Mouse (Mus musculus): ENCODE data around the gene Stk40. TPM values are rescaled to one million over a fixed set of nuclear protein-coding genes. Genes with fewer than 3 reads are reported as not detected.

The Stk40 gene
- polyA plus RNA-seq, 1 experiment: 53.8 TPM

DNA sequence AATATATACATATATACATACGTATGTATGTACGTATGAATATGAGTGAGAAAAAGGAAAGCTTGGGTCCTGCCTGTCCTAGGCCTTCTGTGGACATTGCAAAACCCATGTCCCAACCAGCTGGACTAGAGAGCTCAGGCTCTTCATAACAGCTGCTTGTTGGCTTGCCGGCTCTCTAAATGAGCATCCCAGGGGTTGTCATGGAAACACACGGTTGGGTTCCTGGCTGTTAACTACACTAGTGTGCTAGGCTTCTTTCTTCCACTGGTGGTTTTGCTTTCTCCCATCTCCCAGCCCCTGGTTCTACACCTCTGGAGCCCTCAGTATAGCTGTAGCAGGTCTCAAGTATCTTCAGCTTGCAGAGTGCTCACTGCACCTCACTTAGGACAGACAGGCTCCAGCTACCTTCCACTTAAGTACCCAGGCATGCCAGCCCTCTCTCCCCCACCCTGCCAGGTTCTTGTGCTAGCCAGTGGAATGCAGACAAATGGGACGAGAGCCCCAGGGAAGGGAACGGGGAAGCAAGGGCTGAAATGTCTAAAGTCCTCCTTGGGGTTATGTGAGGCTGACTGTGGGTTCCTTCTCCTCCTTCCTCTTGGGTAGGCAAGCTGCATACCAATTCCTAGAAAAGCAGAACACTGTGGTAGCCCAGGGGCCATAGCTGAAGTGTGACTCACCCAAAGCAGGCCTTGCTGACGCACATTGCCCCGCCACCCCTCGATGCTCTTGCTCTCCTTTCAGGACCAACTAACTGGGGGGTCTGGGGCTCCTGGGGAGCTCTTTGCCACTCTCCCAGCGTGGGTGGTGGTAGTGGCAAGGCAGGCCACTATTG, 27.7 kb downstream of the Stk40 start:
- peaks cover 28% of the 10 kb centered on the region for H3K4me1 ChIP-seq (ENCODE audit: control insufficient read depth, insufficient read depth, insufficient read length, low read length)
- no peak overlapping the region for H3K4me3 ChIP-seq (ENCODE audit: insufficient read depth, low read depth, low read length)
- peak overlapping the region; percentile 62 for H3K27ac ChIP-seq (replicated peaks; ENCODE audit: low read depth, low read length)

- H3K4me3 ChIP-seq (ENCODE audit: insufficient read depth, low read depth, low read length): no peak overlapping the region
- peak overlapping the region; percentile 62; the same call in 1 of the 2 replicates for H3K27ac ChIP-seq (replicated peaks; ENCODE audit: low read depth, low read length)
- peaks cover 28% of the 10 kb centered on the region for H3K4me1 ChIP-seq (ENCODE audit: control insufficient read depth, insufficient read depth, insufficient read length, low read length)
Measured at GRCm38 (mm10) chr4:126132636-126133264, 29.0 kb downstream of the Stk40 start.

DNA sequence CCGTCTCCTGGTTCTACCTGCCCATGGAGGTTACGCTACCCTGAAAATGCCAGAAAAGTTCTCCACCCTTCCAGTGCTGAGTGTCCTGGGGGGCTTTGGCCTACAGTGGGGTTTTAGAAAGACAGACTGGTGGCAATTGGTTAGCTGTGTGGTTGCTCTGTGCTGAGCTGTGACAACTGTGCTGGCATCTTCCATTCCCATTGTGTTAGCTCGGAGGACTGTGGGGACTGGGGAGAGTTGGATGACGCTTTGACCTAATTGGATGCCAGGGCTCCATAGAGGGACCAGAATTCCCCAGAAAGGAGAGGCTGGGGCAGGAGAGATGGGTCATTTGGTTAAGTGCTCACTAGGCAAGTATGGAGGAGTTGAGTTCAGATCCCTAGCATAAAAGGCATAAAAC, 30.5 kb downstream of the Stk40 start:
- H3K4me3 ChIP-seq (ENCODE audit: insufficient read depth, low read depth, low read length): no peak overlapping the region
- peak overlapping the region; percentile 19; the same call in 1 of the 2 replicates for H3K27ac ChIP-seq (replicated peaks; ENCODE audit: low read depth, low read length)
- peaks cover 28% of the 10 kb centered on the region for H3K4me1 ChIP-seq (ENCODE audit: control insufficient read depth, insufficient read depth, insufficient read length, low read length)

DNA sequence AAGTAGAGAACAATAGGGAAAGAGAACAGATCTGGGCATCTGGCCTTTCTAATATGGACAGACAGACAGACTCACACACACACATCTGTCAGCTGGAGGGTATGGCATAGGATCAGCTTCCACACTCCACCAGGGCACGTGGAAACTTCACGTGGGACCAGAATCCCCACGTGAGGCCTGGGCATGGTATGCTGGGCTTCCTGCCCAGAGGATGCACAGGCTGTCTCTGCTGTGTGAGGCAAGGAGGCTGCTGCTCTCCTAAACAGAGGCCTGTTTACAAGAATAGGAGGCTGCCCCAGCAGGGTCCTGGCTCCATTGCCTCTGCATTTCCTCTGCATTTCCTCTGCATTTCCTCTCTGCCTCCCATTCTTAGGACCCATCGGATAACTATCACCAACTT, 30.9 kb downstream of the Stk40 start:
- peak overlapping the region; percentile 19; the same call in 1 of the 2 replicates for H3K27ac ChIP-seq (replicated peaks; ENCODE audit: low read depth, low read length)
- H3K4me1 ChIP-seq (ENCODE audit: control insufficient read depth, insufficient read depth, insufficient read length, low read length): peaks cover 28% of the 10 kb centered on the region

GRCm38 (mm10) chr4:126137773-126138172, 34.0 kb downstream of the Stk40 start:
- H3K4me1 ChIP-seq (ENCODE audit: control insufficient read depth, insufficient read depth, insufficient read length, low read length): peaks cover 14% of the 10 kb centered on the region; the same call in 1 of the 2 replicates
- no peak overlapping the region for H3K27ac ChIP-seq (replicated peaks; ENCODE audit: low read depth, low read length)
- no peak overlapping the region for H3K4me3 ChIP-seq (ENCODE audit: insufficient read depth, low read depth, low read length)

More for the DNA sequence above, 30.9 kb downstream of the Stk40 start:
- no peak overlapping the region for H3K4me3 ChIP-seq (ENCODE audit: insufficient read depth, low read depth, low read length)

DNA sequence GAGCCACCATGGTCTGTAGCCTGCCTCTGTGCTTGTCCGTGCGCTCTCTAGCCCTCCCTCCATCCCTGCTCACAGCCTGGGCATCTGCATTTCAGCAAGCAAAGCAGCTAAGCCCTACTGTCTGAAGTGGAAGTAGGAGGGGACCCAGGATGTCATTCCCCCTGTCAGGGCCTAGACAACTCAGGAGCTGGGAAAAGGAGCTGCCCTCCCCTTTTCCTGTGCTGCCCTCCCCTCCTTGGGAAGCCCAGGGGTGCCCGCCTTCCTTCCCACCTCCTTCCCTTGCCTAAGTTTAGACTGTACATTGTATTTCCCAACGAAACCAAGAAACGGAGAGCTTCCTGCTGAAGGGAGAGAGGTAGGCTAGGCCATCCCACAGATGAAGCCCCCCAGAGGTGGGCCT, 37.3 kb downstream of the Stk40 start:
- no peak overlapping the region for H3K4me3 ChIP-seq (ENCODE audit: insufficient read depth, low read depth, low read length)
- H3K27ac ChIP-seq (replicated peaks; ENCODE audit: low read depth, low read length): no peak overlapping the region
- H3K4me1 ChIP-seq (ENCODE audit: control insufficient read depth, insufficient read depth, insufficient read length, low read length): no peaks in the 10 kb centered on the region

GRCm38 (mm10) chr4:126145396-126145795, 41.6 kb downstream of the Stk40 start:
- no peak overlapping the region for H3K4me3 ChIP-seq (ENCODE audit: insufficient read depth, low read depth, low read length)

DNA sequence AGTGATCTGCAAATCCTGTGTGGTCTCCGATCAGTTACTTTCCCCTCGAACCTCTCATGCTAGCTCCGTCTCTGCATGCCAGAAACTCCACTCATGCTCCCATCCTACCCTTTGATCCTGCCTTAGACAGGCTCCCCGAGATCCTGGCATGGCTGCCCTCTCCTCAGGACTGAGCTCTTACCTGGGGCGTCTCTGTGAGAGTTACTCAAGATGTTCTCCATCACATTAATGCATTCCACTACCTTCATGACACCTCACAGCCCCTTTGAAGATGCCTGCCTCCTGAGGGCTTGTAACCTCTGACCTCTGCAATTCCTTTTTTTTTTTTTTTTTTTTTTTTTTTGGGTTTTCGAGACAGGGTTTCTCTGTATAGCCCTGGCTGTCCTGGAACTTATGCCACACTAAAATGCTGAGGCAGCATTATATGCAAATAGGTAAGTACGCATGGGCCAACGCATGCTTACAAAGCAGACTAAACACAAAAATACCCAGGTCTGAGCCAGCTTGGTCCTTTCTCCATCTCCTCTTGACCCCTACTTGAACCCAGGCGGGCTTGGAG, 43.3 kb downstream of the Stk40 start:
- Histone ChIP-seq H3K4me3 (ENCODE audit: insufficient read depth, low read depth, low read length) (no peak overlapping the region), H3K4me1 (ENCODE audit: control insufficient read depth, insufficient read depth, insufficient read length, low read length) (peaks cover 13% of the 10 kb centered on the region), H3K27ac (replicated peaks; ENCODE audit: low read depth, low read length) (no peak overlapping the region)

More at GRCm38 (mm10) chr4:126145396-126145795, 41.6 kb downstream of the Stk40 start:
- H3K4me1 ChIP-seq (ENCODE audit: control insufficient read depth, insufficient read depth, insufficient read length, low read length): peaks cover 13% of the 10 kb centered on the region
- no peak overlapping the region for H3K27ac ChIP-seq (replicated peaks; ENCODE audit: low read depth, low read length)

DNA sequence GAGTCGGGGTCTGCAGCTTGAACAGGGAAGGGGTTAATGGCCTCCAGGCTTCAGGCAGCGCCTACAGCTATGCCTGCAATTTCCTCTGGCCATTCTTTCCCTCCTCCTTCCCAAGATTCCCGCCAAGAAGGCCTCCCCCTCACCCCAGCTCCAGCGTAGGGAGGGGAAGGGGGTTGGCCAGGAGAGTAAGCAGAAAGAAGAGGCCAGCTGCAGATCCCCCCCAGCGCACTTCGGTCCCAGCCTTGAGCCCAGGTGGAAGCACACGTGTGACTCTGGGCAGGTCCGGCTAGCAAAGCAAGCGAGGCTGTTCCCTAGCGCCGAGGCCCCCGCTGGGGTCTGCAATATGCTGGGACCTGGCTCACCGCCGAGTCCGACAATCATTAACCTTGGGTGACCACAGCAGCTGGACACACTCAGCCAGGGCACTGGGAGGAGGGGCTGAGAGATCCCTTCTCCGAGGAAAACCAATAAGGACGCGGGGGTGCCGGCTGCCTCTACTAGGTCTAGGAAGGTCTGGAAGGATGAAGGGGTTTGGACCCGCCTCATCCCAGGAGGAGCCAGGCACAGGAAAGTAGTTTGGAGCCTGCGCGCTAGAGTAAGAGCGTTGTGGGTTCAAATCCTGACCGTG, 43.9 kb downstream of the Stk40 start, which contains the start of gene Eva1b:
TSS of gene Eva1b (plus strand) at position 212 of the 628 bp plus-strand sequence.
- Histone ChIP-seq H3K4me3 (ENCODE audit: insufficient read depth, low read depth, low read length) (peak within 1 kb of the TSS; percentile 76), H3K27ac (replicated peaks; ENCODE audit: low read depth, low read length) (peak within 1 kb of the TSS; percentile 83), H3K4me1 (ENCODE audit: control insufficient read depth, insufficient read depth, insufficient read length, low read length) (peaks cover 13% of the 10 kb centered on the region)

DNA sequence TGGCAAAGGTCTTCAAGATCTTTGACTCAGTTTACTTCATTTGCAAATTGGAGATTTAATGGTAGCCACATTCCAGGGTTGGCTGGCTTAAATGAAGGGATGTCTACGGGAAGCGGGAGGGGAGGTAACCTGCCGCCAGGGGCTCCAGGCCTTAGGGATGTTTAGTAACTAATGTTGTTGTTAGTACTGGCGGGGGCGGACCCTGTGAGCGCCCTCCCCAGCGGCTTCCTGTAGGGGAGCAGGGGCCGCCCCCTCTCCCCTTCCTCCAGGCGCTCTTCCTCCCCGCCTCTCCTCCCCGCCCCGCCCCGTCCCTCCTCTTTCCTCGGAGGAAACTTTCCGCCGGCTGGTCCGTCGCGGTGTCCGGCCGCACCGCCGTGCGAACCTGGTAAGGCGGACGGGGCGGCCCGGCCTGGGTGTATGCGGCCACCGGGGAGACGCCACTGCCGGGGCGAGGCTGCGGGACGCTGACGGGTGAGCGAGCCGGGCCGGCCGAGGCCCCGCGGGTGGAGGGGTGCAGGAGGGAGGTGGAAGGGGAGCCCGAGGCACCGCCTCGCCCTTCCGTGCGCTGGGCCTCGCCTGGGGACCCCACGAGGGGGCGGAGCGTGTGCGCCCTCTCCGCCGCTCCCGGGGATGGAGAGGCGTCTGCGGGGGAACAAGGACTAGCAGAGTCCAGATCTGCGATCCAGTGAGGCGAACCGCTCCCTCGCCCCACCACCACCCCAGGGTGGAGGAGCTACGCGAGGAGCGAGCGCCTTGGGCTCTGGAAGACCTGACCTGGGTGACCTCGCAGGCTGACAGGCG, 44.6 kb downstream of the Stk40 start:
- Histone ChIP-seq H3K27ac (replicated peaks; ENCODE audit: low read depth, low read length) (peak overlapping the region; percentile 83), H3K4me1 (ENCODE audit: control insufficient read depth, insufficient read depth, insufficient read length, low read length) (peaks cover 13% of the 10 kb centered on the region), H3K4me3 (ENCODE audit: insufficient read depth, low read depth, low read length) (peak overlapping the region; percentile 76)

DNA sequence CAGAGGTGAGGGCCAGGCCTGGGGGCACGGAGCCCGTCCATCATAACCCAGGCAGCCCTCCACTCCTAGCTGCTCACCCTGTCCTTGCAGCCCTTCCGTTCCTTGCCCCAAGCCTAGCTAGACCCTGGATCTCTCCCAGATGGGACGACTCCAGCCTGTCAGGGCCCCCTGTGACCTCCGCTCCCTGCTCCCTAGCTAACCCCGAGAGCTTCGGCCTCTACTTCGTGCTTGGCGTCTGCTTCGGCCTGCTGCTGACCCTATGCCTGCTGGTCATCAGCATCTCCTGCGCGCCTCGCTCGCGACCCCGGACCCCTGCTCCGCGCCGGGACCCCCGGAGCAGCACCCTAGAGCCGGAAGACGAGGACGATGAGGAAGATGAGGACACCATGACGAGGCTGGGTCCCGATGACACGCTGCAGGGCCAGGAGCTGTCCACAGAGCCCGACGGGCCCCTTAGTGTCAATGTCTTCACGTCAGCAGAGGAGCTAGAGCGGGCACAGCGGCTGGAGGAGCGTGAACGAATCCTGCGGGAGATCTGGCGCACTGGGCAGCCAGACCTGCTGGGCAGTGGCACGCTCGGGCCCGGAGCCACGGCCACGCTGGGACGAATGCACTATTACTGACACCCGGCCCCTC, 45.4 kb downstream of the Stk40 start:
- H3K4me1 ChIP-seq (ENCODE audit: control insufficient read depth, insufficient read depth, insufficient read length, low read length): peaks cover 13% of the 10 kb centered on the region
- H3K27ac ChIP-seq (replicated peaks; ENCODE audit: low read depth, low read length): peak overlapping the region; percentile 83
- H3K4me3 ChIP-seq (ENCODE audit: insufficient read depth, low read depth, low read length): peak overlapping the region; percentile 76

DNA sequence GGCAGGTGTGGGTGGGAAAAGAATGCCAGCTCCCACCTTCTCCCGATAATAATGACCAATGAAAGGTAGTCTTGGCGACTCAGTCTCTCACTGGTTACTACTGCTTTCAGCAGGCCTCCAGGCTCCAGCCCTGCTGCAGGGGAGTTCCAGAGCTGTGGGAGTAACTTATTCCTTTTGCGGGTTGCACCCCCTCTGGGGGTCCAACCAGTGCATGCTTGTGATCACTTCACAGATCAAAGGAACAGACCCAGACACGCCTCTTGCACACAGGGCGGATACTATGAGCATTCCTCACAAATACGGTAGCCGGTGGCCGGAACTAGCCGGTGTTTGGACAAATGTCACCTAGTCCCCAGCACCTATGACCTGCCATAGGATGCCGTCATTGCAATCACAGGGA, 46.0 kb downstream of the Stk40 start:
- Histone ChIP-seq H3K4me3 (ENCODE audit: insufficient read depth, low read depth, low read length) (peak overlapping the region; percentile 76), H3K4me1 (ENCODE audit: control insufficient read depth, insufficient read depth, insufficient read length, low read length) (peaks cover 13% of the 10 kb centered on the region), H3K27ac (replicated peaks; ENCODE audit: low read depth, low read length) (no peak overlapping the region; the same call in 1 of the 2 replicates)

DNA sequence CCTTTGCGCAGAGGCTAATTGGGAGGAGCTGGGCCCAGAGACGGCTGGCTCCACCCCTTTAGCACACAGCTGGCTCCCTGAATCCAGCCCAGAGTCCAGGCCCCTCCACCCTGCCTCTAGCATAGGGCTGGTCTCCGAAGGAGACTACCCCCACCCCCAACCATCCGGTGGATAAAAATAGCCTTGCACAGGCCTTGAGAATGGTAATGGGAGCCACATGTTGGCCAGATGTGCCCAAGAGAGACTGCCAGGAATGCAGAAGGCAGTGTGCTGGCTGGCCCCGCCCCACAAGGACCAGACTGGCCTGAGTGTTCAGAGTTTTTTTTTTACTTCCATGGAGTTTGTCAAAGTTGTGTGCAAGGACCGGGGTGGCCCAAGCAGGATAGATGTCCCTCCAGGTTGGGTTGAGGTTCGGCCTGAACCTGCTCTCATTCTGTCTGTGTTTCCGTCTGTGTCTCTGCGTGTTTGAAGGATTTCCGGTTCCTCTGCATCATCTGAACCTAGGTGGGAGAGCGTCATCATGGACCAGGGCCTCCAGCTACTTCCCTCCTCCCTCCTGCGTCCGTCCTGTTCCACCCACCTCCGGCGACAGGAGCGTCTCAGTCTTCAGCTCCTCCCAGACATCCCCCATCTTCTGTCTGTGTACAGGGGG, 46.7 kb downstream of the Stk40 start:
- Histone ChIP-seq H3K4me1 (ENCODE audit: control insufficient read depth, insufficient read depth, insufficient read length, low read length) (peaks cover 15% of the 10 kb centered on the region), H3K4me3 (ENCODE audit: insufficient read depth, low read depth, low read length) (peak overlapping the region; percentile 11; the same call in 1 of the 2 replicates)

More for the DNA sequence above, 46.7 kb downstream of the Stk40 start:
- H3K27ac ChIP-seq (replicated peaks; ENCODE audit: low read depth, low read length): peak overlapping the region; percentile 53
